Mouse (Mus musculus) testis, adult 2 months (tissue): ENCODE measurements at regions not wholly inside any gene's neighbourhood (a gene's known extent, or its start where the extent isn't known, plus 50 kb on each side); places are given as distances from the start of the nearest gene placed in this dataset.

Experiments used
- H3K27ac ChIP-seq: fragments of 200-500 bp; 2 replicates; pipeline ENCODE4 v1.5.1; 2012; ENCODE audit warnings: low read depth, low read length; ENCODE audit not compliant: control insufficient read depth, insufficient read depth
- H3K27me3 ChIP-seq: fragments of 200-500 bp; 2 replicates; pipeline ENCODE4 v1.6.1; 2012; ENCODE audit warnings: mild to moderate bottlenecking, low read length, moderate library complexity; ENCODE audit not compliant: control insufficient read depth, insufficient read depth
- H3K36me3 ChIP-seq: fragments of 200-500 bp; 2 replicates; pipeline ENCODE4 v1.6.1; 2012; ENCODE audit warnings: mild to moderate bottlenecking, low read length; ENCODE audit not compliant: control insufficient read depth, insufficient read depth
- H3K4me1 ChIP-seq: fragments of 200-500 bp; 2 replicates; pipeline ENCODE4 v1.6.1; 2012; ENCODE audit warnings: low read length; ENCODE audit not compliant: control insufficient read depth, insufficient read depth
- H3K4me3 ChIP-seq: fragments of 200-500 bp; 2 replicates; pipeline ENCODE4 v1.5.1; 2012; ENCODE audit warnings: low read depth, mild to moderate bottlenecking, low read length, moderate library complexity, mixed read lengths; ENCODE audit not compliant: control insufficient read depth
- CTCF ChIP-seq: fragments of 200-500 bp; IDR thresholded peaks from 2 replicates; pipeline ENCODE4 v1.5.1; 2012; ENCODE audit warnings: low read depth, mild to moderate bottlenecking, inconsistent platforms, low read length, moderate library complexity; ENCODE audit not compliant: control insufficient read depth, insufficient read depth, insufficient replicate concordance
- POLR2A ChIP-seq: fragments of 200-500 bp; IDR thresholded peaks from 2 replicates; pipeline ENCODE4 v1.6.1; 2012; ENCODE audit warnings: low read depth, mild to moderate bottlenecking, inconsistent platforms, low read length, moderate library complexity; ENCODE audit not compliant: control insufficient read depth

DNA sequence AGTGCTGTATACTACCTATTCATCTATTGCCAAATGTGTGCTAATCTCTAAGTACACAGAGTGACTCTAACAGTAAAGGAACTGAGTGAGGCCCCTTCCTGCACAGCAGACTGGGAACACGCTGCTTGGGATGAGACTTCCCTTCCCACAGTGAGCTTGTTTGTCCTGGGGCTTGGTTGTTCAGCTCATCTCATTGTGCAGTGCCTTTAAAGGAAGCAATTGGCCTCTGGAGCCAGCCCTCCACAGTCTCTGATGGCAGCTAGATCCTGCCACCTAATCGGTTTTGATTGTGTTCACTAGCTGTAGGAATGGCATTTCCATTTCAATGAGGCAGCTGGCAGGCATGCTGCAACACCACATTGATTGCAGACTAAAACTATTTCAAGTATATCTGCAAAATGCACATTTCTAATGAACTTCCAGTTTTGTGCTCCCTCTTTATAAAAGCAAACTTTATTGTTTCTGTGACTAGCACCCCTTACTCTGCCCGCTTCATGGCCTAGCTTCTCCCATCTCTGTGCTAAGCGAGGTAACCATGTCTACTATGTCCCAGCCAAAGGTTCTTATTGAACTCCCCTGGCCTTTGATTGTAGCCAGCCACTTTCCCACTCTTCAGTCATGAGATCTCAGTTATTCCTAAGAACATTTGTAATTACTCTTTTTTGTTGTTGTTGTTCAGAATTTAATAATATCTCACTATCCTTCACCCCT is 123.5 kb downstream of the Anxa5 start:
- Histone ChIP-seq H3K27me3 (no peaks in the 10 kb centered on the region), H3K36me3 (no peaks in the 10 kb centered on the region), H3K4me3 (no peak overlapping the region), H3K4me1 (no peaks in the 10 kb centered on the region), H3K27ac (no peak overlapping the region)
- no peak for TF ChIP-seq CTCF
- TF ChIP-seq POLR2A: no peak

GRCm38 (mm10) chr3:36349073-36349472 is 126.6 kb downstream of the Anxa5 start:
- H3K27me3 ChIP-seq: no peaks in the 10 kb centered on the region
- H3K36me3 ChIP-seq: no peaks in the 10 kb centered on the region
- TF ChIP-seq CTCF (no peak), POLR2A (no peak)
- no peak overlapping the region for H3K27ac ChIP-seq
- no peaks in the 10 kb centered on the region for H3K4me1 ChIP-seq
- H3K4me3 ChIP-seq: no peak overlapping the region

GRCm38 (mm10) chr3:36340889-36341533 is 118.9 kb upstream of the Qrfpr start:
- TF ChIP-seq POLR2A: no peak
- TF ChIP-seq CTCF: no peak

DNA sequence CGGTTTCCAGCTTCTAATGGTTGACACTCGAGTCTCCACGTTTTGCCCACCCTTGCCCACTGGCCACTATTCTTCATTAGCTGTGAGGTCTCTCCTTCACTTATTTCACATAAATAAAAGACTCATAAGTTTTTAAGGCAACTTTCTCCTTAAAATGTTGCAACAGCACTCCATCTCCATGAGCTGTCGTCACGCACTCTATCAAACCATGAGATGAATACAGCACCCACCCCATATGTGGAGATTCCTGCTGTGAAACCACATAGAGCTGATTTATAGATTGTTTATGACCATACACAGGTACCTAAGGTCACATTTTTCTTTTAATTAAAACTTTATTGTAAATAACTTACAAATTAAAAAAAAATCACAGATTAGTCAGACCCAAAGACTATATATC is 117.5 kb upstream of the Qrfpr start:
- H3K27ac ChIP-seq: no peak overlapping the region
- H3K36me3 ChIP-seq: no peaks in the 10 kb centered on the region
- H3K4me3 ChIP-seq: no peak overlapping the region
- TF ChIP-seq POLR2A: no peak
- TF ChIP-seq CTCF: no peak
- H3K4me1 ChIP-seq: no peaks in the 10 kb centered on the region
- H3K27me3 ChIP-seq: no peaks in the 10 kb centered on the region

More at GRCm38 (mm10) chr3:36340889-36341533, 118.9 kb upstream of the Qrfpr start:
- Histone ChIP-seq H3K4me3 (no peak overlapping the region), H3K36me3 (no peaks in the 10 kb centered on the region), H3K4me1 (no peaks in the 10 kb centered on the region), H3K27me3 (no peaks in the 10 kb centered on the region), H3K27ac (no peak overlapping the region)

DNA sequence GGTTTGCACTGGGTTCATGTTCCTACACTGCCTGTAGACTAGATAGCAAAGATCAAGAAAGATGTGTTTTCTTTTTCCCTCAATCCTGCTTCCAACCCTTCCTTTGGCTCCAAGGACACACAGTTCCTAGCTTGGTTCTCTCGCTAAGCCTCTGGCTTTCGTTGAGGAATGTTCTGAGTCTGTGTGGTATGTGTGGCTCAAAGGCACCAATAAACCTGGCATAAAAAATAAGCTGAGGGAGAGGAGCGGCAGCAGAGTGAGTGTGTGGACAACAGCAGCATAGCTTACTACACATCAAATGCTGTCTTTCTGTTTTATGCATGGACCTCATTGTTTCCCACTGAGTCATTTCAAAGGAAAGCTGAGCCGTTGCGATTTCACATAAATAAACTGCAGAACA is 112.2 kb upstream of the Qrfpr start:
- no peak overlapping the region for H3K27ac ChIP-seq
- H3K4me3 ChIP-seq: no peak overlapping the region
- no peaks in the 10 kb centered on the region for H3K27me3 ChIP-seq
- no peaks in the 10 kb centered on the region for H3K36me3 ChIP-seq
- TF ChIP-seq CTCF (no peak), POLR2A (no peak)
- H3K4me1 ChIP-seq: no peaks in the 10 kb centered on the region

DNA sequence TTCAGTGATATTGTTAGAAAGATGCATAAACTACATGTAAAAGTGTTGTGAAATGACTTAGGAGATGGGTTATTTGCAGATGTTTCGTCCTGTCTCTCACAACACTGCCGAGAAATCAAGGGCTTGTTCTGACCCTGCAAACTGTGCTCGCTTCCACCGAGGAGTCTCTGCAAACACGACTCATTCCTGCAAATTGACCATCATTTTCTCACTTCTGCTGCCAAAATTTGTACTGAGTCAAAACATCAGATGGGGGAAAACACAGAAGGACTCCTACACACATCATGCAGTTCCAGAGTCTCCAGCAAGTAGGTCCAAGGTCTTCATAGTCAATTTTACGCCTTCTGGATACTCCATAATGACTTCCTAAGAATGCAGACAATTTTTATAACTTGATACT is 109.9 kb upstream of the Qrfpr start:
- H3K4me1 ChIP-seq: no peaks in the 10 kb centered on the region
- TF ChIP-seq POLR2A (no peak), CTCF (no peak)
- no peak overlapping the region for H3K27ac ChIP-seq
- no peak overlapping the region for H3K4me3 ChIP-seq
- no peaks in the 10 kb centered on the region for H3K36me3 ChIP-seq
- no peaks in the 10 kb centered on the region for H3K27me3 ChIP-seq

DNA sequence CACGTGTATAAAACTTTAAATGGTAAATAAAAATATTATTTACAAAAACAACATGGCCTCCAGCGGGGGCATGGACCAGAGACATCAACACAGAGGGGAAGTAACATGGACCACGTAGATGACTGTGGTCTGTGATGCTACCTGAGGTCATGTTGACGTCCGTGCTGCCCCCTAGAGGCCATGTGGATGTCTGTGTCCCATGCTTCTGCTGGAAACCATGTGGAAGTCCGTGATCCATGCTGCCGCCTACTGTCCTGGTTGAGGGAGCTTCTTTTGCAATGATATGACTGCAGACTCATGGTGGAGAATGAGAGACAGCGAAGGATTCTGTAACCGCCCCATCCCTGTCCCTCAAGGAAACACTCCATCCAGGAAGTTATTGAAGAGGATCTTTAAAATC is 108.5 kb upstream of the Qrfpr start:
- no peak for TF ChIP-seq POLR2A
- peak; percentile 93; the same call in 1 of the 2 replicates for TF ChIP-seq CTCF
- Histone ChIP-seq H3K27me3 (no peaks in the 10 kb centered on the region), H3K27ac (no peak overlapping the region), H3K36me3 (no peaks in the 10 kb centered on the region), H3K4me3 (no peak overlapping the region), H3K4me1 (no peaks in the 10 kb centered on the region)

GRCm38 (mm10) chr3:36329631-36330030 is 107.5 kb upstream of the Qrfpr start:
- Histone ChIP-seq H3K27me3 (no peaks in the 10 kb centered on the region), H3K36me3 (no peaks in the 10 kb centered on the region), H3K4me1 (no peaks in the 10 kb centered on the region), H3K27ac (no peak overlapping the region), H3K4me3 (no peak overlapping the region)
- TF ChIP-seq CTCF: no peak
- no peak for TF ChIP-seq POLR2A
